Mouse (Mus musculus): ENCODE results near the gene Fam171a1. TPM values are rescaled to one million over a fixed set of nuclear protein-coding genes. Genes with fewer than 3 reads are reported as not detected.

The Fam171a1 gene
- polyA plus RNA-seq, 1 experiment: 33.3 TPM

DNA sequence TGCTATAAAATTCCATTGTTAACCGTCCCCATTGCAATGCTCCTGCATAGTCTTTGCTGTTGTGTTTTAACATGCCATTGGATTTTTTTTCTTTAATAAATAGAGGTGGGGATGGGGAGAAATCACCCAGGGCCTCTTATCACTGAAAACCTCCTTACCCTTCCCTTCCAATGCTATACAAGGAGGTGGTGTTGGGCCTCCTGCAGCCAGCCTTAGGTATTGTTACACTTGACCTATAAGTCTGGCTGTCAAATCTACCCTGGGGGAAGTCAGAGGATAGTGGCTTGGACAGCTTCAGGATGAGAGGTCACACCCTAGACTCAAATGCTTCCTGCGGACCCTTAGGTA lies 3.8 kb downstream of the Fam171a1 start:
- peak overlapping the region; percentile 72 for H3K4me3 ChIP-seq (ENCODE audit: insufficient read depth, poor library complexity, severe bottlenecking)
- no peak overlapping the region for H3ac ChIP-seq (ENCODE audit: control insufficient read depth, insufficient read length, low read depth)
- no peak for TF ChIP-seq MAX (IDR thresholded peaks at IDR 0.05)
- TF ChIP-seq FOSL1 (IDR thresholded peaks at IDR 0.05; ENCODE audit: insufficient read depth, low read length, poor library complexity, severe bottlenecking): no peak
- no peak for TF ChIP-seq CEBPB (IDR thresholded peaks at IDR 0.05; ENCODE audit: low read depth)
- TF ChIP-seq CTCF (IDR thresholded peaks at IDR 0.05; ENCODE audit: control insufficient read depth, insufficient read depth, insufficient read length): no peak
- no peak for TF ChIP-seq MYOD1 (IDR thresholded peaks at IDR 0.05; ENCODE audit: control insufficient read depth, insufficient read length, low read depth)
- no peak for TF ChIP-seq MYOG (IDR thresholded peaks at IDR 0.05; ENCODE audit: control insufficient read depth, extremely low read depth, insufficient read length)
- H3K36me3 ChIP-seq (ENCODE audit: control insufficient read depth, insufficient read depth): no peaks in the 10 kb centered on the region
- no peaks in the 10 kb centered on the region for H3K27me3 ChIP-seq (ENCODE audit: control insufficient read depth, insufficient read depth, insufficient read length)
- peaks cover 31% of the 10 kb centered on the region for H3K79me3 ChIP-seq (ENCODE audit: low read depth)
- peaks cover 47% of the 10 kb centered on the region for H3K79me2 ChIP-seq (ENCODE audit: control insufficient read depth, insufficient read depth)

- peaks cover 52% of the 10 kb centered on the region for H3K79me2 ChIP-seq (ENCODE audit: control insufficient read depth, insufficient read depth)
- H3K36me3 ChIP-seq (ENCODE audit: control insufficient read depth, insufficient read depth): no peaks in the 10 kb centered on the region
- no peaks in the 10 kb centered on the region for H3K27me3 ChIP-seq (ENCODE audit: control insufficient read depth, insufficient read depth, insufficient read length)
- peak overlapping the region; percentile 79 for H3ac ChIP-seq (ENCODE audit: control insufficient read depth, insufficient read length, low read depth)
- TF ChIP-seq FOSL1 (IDR thresholded peaks at IDR 0.05; ENCODE audit: insufficient read depth, low read length, poor library complexity, severe bottlenecking) (no peak), CTCF (IDR thresholded peaks at IDR 0.05; ENCODE audit: control insufficient read depth, insufficient read depth, insufficient read length) (peak; percentile 98)
- peaks cover 35% of the 10 kb centered on the region for H3K79me3 ChIP-seq (ENCODE audit: low read depth)
- peak overlapping the region; percentile 72 for H3K4me3 ChIP-seq (ENCODE audit: insufficient read depth, poor library complexity, severe bottlenecking)
Observed at GRCm38 (mm10) chr2:3118203-3118941, 4.3 kb downstream of the Fam171a1 start.

- peaks cover 41% of the 10 kb centered on the region for H3K79me3 ChIP-seq (ENCODE audit: low read depth)
- H3K36me3 ChIP-seq (ENCODE audit: control insufficient read depth, insufficient read depth): no peaks in the 10 kb centered on the region
- TF ChIP-seq CEBPB (IDR thresholded peaks at IDR 0.05; ENCODE audit: low read depth): no peak
- no peak for TF ChIP-seq MYOG (IDR thresholded peaks at IDR 0.05; ENCODE audit: control insufficient read depth, extremely low read depth, insufficient read length)
- no peak for TF ChIP-seq CTCF (IDR thresholded peaks at IDR 0.05; ENCODE audit: control insufficient read depth, insufficient read depth, insufficient read length)
- TF ChIP-seq MYOD1 (IDR thresholded peaks at IDR 0.05; ENCODE audit: control insufficient read depth, insufficient read length, low read depth): no peak
- no peak for TF ChIP-seq FOSL1 (IDR thresholded peaks at IDR 0.05; ENCODE audit: insufficient read depth, low read length, poor library complexity, severe bottlenecking)
- TF ChIP-seq USF1 (IDR thresholded peaks at IDR 0.05; ENCODE audit: low read depth): no peak
- TF ChIP-seq MAX (IDR thresholded peaks at IDR 0.05): no peak
- no peaks in the 10 kb centered on the region for H3K27me3 ChIP-seq (ENCODE audit: control insufficient read depth, insufficient read depth, insufficient read length)
- H3K4me3 ChIP-seq (ENCODE audit: insufficient read depth, poor library complexity, severe bottlenecking): peak overlapping the region; percentile 72
- peak overlapping the region; percentile 79 for H3ac ChIP-seq (ENCODE audit: control insufficient read depth, insufficient read length, low read depth)
- H3K79me2 ChIP-seq (ENCODE audit: control insufficient read depth, insufficient read depth): peaks cover 58% of the 10 kb centered on the region
Observed at GRCm38 (mm10) chr2:3118969-3119368, 4.9 kb downstream of the Fam171a1 start.

DNA sequence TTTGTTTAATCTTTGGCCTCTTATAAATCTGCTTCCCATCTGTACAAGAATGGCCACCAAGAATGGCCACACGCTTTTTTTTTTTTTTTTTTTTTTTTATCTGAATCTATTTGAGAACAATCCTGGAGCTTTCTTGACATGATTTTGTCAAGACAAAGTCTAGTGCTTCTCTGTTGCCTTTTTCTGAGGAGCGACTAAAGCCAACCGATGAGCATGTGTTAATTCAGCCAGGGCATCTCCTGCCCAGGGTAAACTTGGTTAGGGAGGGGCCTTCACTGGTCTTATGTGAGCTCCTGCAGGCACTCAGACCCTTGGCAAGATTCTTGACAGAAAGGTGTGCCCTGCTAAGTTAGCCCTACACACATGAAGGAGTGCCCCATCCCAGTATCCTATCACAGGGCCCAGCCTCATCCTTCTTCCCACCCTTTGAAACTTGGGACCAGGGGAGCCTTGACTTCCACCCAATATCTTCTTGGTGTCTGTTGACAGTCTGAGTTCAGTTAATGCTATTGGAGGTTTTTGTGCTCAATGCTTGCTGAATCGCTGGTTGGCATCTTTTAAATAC lies 5.4 kb downstream of the Fam171a1 start:
- TF ChIP-seq FOSL1 (IDR thresholded peaks at IDR 0.05; ENCODE audit: insufficient read depth, low read length, poor library complexity, severe bottlenecking) (no peak), USF1 (IDR thresholded peaks at IDR 0.05; ENCODE audit: low read depth) (no peak), CTCF (IDR thresholded peaks at IDR 0.05; ENCODE audit: control insufficient read depth, insufficient read depth, insufficient read length) (no peak), MYOG (IDR thresholded peaks at IDR 0.05; ENCODE audit: control insufficient read depth, extremely low read depth, insufficient read length) (no peak), MAX (IDR thresholded peaks at IDR 0.05) (no peak), CEBPB (IDR thresholded peaks at IDR 0.05; ENCODE audit: low read depth) (no peak), MYOD1 (IDR thresholded peaks at IDR 0.05; ENCODE audit: control insufficient read depth, insufficient read length, low read depth) (no peak)

DNA sequence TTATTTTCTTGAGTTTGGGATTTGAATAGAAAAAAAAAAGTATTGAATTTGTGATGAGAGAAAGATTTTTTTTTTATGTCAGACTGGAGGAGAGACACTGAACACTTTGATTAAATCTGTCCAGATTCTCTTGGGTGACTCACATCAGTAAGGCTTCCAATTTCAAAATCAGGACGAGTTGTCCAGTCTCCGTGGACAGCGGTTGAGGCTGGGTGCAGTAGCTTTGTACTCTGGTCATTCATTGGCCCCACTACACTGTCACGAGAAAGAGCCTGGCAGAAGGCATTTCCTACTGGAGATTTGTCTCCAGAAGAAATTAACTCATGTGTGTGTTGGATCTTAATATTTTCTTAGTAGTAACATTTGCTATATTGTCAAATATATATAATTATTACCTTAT lies 8.5 kb downstream of the Fam171a1 start:
- TF ChIP-seq FOSL1 (IDR thresholded peaks at IDR 0.05; ENCODE audit: insufficient read depth, low read length, poor library complexity, severe bottlenecking): no peak
- no peak for TF ChIP-seq CTCF (IDR thresholded peaks at IDR 0.05; ENCODE audit: control insufficient read depth, insufficient read depth, insufficient read length)
- no peak for TF ChIP-seq MAX (IDR thresholded peaks at IDR 0.05)
- TF ChIP-seq MYOG (IDR thresholded peaks at IDR 0.05; ENCODE audit: control insufficient read depth, extremely low read depth, insufficient read length): no peak
- TF ChIP-seq CEBPB (IDR thresholded peaks at IDR 0.05; ENCODE audit: low read depth): no peak
- no peak for TF ChIP-seq USF1 (IDR thresholded peaks at IDR 0.05; ENCODE audit: low read depth)
- TF ChIP-seq MYOD1 (IDR thresholded peaks at IDR 0.05; ENCODE audit: control insufficient read depth, insufficient read length, low read depth): no peak
- Histone ChIP-seq H3K27me3 (ENCODE audit: control insufficient read depth, insufficient read depth, insufficient read length) (no peaks in the 10 kb centered on the region), H3ac (ENCODE audit: control insufficient read depth, insufficient read length, low read depth) (no peak overlapping the region), H3K79me2 (ENCODE audit: control insufficient read depth, insufficient read depth) (peaks cover 88% of the 10 kb centered on the region), H3K79me3 (ENCODE audit: low read depth) (peaks cover 67% of the 10 kb centered on the region), H3K4me3 (ENCODE audit: insufficient read depth, poor library complexity, severe bottlenecking) (no peak overlapping the region), H3K36me3 (ENCODE audit: control insufficient read depth, insufficient read depth) (no peaks in the 10 kb centered on the region)

More for the DNA sequence above, 5.4 kb downstream of the Fam171a1 start:
- Histone ChIP-seq H3K79me3 (ENCODE audit: low read depth) (peaks cover 46% of the 10 kb centered on the region), H3K36me3 (ENCODE audit: control insufficient read depth, insufficient read depth) (no peaks in the 10 kb centered on the region), H3K4me3 (ENCODE audit: insufficient read depth, poor library complexity, severe bottlenecking) (peak overlapping the region; percentile 72), H3ac (ENCODE audit: control insufficient read depth, insufficient read length, low read depth) (peak overlapping the region; percentile 77), H3K27me3 (ENCODE audit: control insufficient read depth, insufficient read depth, insufficient read length) (no peaks in the 10 kb centered on the region), H3K79me2 (ENCODE audit: control insufficient read depth, insufficient read depth) (peaks cover 63% of the 10 kb centered on the region)

Data from C2C12 (cell line).